Mouse (Mus musculus): ENCODE results near the gene Ints3. TPM values are rescaled to one million over a fixed set of nuclear protein-coding genes. Genes with fewer than 3 reads are reported as not detected.
A peak's percentile ranks its signal among the peaks of the same experiment; 100 is the strongest.

Gene Ints3
- polyA plus RNA-seq, 1 experiment from 2014 or later, result 33.6 TPM

DNA sequence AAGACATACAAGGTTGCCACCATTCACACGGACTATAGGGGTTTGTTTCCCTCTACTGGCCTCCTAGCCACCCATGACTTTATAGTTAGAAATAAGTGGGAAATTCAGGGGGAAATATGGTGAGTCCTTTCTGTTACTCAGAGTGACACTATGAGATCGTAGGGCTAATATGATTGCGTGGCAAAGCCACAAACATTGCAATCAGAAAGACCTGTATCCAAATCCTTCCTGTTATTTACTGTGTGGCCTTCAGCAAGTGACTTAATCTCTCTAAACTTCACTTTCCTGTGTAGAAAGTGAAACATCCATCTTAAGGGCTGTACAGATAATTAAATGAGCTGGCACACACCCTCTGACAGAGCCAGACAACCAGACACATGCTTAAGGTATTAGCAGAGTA is 24.7 kb downstream of the Ints3 start:
- H3K36me3 ChIP-seq, result peaks cover 92% of the 10 kb centered on the region
- no peak overlapping the region for H3K4me3 ChIP-seq
- 93% methylated on average over 3 of the region's 3 CpGs for WGBS
- no peaks in the 10 kb centered on the region for H3K9me3 ChIP-seq
- H3K27ac ChIP-seq (replicated peaks), result no peak overlapping the region
- H3K27me3 ChIP-seq, result no peaks in the 10 kb centered on the region
- H3K9ac ChIP-seq (replicated peaks), result no peak overlapping the region
- H3K4me1 ChIP-seq, result no peaks in the 10 kb centered on the region
- no peak for ATAC-seq (replicated peaks)
- H3K4me2 ChIP-seq (replicated peaks), result no peak overlapping the region

GRCm38 (mm10) chr3:90406414-90406813 is 27.0 kb downstream of the Ints3 start:
- H3K27me3 ChIP-seq, result no peaks in the 10 kb centered on the region
- H3K36me3 ChIP-seq, result peaks cover 98% of the 10 kb centered on the region
- no peak overlapping the region for H3K4me2 ChIP-seq (replicated peaks)
- no peak overlapping the region for H3K4me3 ChIP-seq
- ATAC-seq (replicated peaks), result no peak
- 97% methylated on average over 5 of the region's 5 CpGs for WGBS
- no peaks in the 10 kb centered on the region for H3K9me3 ChIP-seq
- no peak overlapping the region for H3K9ac ChIP-seq (replicated peaks)
- no peaks in the 10 kb centered on the region for H3K4me1 ChIP-seq
- H3K27ac ChIP-seq (replicated peaks), result no peak overlapping the region

DNA sequence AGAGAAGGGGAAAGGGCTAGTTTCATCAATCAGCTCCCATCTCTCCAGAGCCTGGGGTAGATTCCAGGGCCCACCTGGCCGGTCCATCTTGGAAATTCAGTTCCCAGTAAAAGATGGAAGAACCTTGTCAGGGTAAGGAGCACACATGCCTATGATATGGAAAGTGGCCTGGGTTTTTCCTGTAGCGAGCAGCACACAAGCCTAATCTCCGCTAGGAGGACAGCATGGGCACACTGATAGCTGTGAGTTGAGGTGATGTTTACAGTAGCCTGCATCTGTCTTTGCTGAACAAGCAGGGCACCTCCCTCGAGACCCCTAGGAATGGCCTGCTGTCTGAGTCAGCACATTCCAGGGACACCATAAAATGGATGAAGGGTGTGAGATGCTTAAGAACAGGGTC is 28.8 kb downstream of the Ints3 start:
- Histone ChIP-seq H3K4me3 (no peak overlapping the region), H3K4me1 (no peaks in the 10 kb centered on the region), H3K9me3 (no peaks in the 10 kb centered on the region), H3K4me2 (replicated peaks) (no peak overlapping the region), H3K9ac (replicated peaks) (no peak overlapping the region), H3K27ac (replicated peaks) (no peak overlapping the region), H3K36me3 (peaks cover 99% of the 10 kb centered on the region), H3K27me3 (no peaks in the 10 kb centered on the region)
- no peak for ATAC-seq (replicated peaks)
- WGBS, result 89% methylated on average over 4 of the region's 4 CpGs

GRCm38 (mm10) chr3:90404121-90404520 is 29.3 kb downstream of the Ints3 start:
- Histone ChIP-seq H3K4me3 (no peak overlapping the region), H3K4me1 (no peaks in the 10 kb centered on the region), H3K4me2 (replicated peaks) (no peak overlapping the region), H3K36me3 (peaks cover 99% of the 10 kb centered on the region), H3K9ac (replicated peaks) (no peak overlapping the region), H3K27ac (replicated peaks) (no peak overlapping the region), H3K9me3 (no peaks in the 10 kb centered on the region), H3K27me3 (no peaks in the 10 kb centered on the region)
- WGBS, result 90% methylated on average over 3 of the region's 3 CpGs
- no peak for ATAC-seq (replicated peaks)

- Histone ChIP-seq H3K27ac (replicated peaks) (no peak overlapping the region), H3K4me1 (no peaks in the 10 kb centered on the region), H3K27me3 (no peaks in the 10 kb centered on the region), H3K9ac (replicated peaks) (no peak overlapping the region), H3K36me3 (peaks cover 97% of the 10 kb centered on the region), H3K9me3 (no peaks in the 10 kb centered on the region), H3K4me2 (replicated peaks) (no peak overlapping the region), H3K4me3 (no peak overlapping the region)
- no peak for ATAC-seq (replicated peaks)
- WGBS, result 79% methylated on average over 4 of the region's 4 CpGs
These were observed 32.4 kb downstream of the Ints3 start for GRCm38 (mm10) chr3:90400993-90401392.

GRCm38 (mm10) chr3:90395629-90396028 is 37.8 kb downstream of the Ints3 start:
- H3K27ac ChIP-seq (replicated peaks), result no peak overlapping the region

DNA sequence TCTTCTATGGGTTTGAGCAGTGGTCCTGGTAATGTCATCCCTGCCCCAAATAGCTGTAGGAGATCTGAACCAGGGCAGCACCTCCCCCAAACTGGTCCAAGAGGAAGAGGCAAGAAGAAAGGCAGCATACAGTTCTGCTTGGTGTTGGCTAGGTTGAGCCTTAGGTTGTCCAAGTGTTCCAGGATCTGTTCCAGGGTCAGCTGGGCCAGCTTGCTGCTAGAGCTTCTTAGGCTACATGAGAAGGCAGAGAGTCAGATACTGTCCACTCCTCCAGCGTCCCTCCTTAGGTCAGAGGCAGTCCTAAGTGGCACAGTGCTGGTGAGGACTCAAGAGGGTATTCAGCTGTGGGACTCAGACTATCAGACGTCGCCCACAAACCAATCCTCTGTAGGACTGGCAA is 40.8 kb downstream of the Ints3 start:
- Histone ChIP-seq H3K9ac (replicated peaks) (no peak overlapping the region), H3K4me3 (no peak overlapping the region), H3K4me1 (peaks cover 23% of the 10 kb centered on the region), H3K36me3 (peaks cover 62% of the 10 kb centered on the region), H3K9me3 (no peaks in the 10 kb centered on the region), H3K4me2 (replicated peaks) (no peak overlapping the region), H3K27ac (replicated peaks) (no peak overlapping the region), H3K27me3 (no peaks in the 10 kb centered on the region)
- 93% methylated on average over 3 of the region's 3 CpGs for WGBS
- no peak for ATAC-seq (replicated peaks)

More at GRCm38 (mm10) chr3:90395629-90396028, 37.8 kb downstream of the Ints3 start:
- WGBS, result 90% methylated on average over 3 of the region's 3 CpGs
- no peak overlapping the region for H3K9ac ChIP-seq (replicated peaks)
- no peak overlapping the region for H3K4me2 ChIP-seq (replicated peaks)
- peaks cover under 1% of the 10 kb centered on the region; the same call in 1 of the 2 replicates for H3K4me1 ChIP-seq
- ATAC-seq (replicated peaks), result no peak
- no peaks in the 10 kb centered on the region for H3K27me3 ChIP-seq
- H3K9me3 ChIP-seq, result no peaks in the 10 kb centered on the region
- H3K4me3 ChIP-seq, result no peak overlapping the region
- H3K36me3 ChIP-seq, result peaks cover 89% of the 10 kb centered on the region

GRCm38 (mm10) chr3:90391941-90392340 is 41.5 kb downstream of the Ints3 start:
- no peak overlapping the region for H3K9ac ChIP-seq (replicated peaks)
- 89% methylated on average over 8 of the region's 8 CpGs for WGBS
- H3K4me1 ChIP-seq, result peaks cover 30% of the 10 kb centered on the region
- no peaks in the 10 kb centered on the region for H3K9me3 ChIP-seq
- no peak overlapping the region for H3K4me2 ChIP-seq (replicated peaks)
- ATAC-seq (replicated peaks), result no peak
- H3K4me3 ChIP-seq, result no peak overlapping the region
- H3K27ac ChIP-seq (replicated peaks), result no peak overlapping the region
- H3K36me3 ChIP-seq, result peaks cover 55% of the 10 kb centered on the region
- H3K27me3 ChIP-seq, result no peaks in the 10 kb centered on the region

DNA sequence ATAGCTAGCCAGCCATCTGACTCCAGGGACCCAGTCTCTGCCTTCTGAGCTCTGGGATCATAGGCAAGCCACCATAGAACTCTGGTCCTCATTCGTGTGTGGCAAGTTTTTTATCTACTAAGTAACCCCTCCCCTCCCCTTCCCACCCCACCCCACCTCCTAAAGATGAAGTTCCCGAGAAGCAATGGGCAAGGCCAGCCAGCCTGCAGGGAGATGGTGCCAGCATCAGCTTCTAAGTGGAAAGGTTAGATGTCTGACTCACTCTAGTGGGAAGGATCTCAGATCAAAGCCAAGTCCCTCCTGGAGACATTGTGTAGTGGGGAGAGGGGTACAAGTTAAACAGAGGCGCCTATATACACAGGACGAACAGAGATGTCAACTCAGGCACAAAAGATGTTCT is 42.4 kb downstream of the Ints3 start:
- no peak overlapping the region for H3K4me2 ChIP-seq (replicated peaks)
- H3K27ac ChIP-seq (replicated peaks), result no peak overlapping the region
- no peak for ATAC-seq (replicated peaks)
- H3K4me3 ChIP-seq, result no peak overlapping the region
- no peaks in the 10 kb centered on the region for H3K9me3 ChIP-seq
- peaks cover 46% of the 10 kb centered on the region for H3K36me3 ChIP-seq
- peaks cover 33% of the 10 kb centered on the region for H3K4me1 ChIP-seq
- WGBS, result 77% methylated on average over 4 of the region's 4 CpGs
- H3K9ac ChIP-seq (replicated peaks), result no peak overlapping the region
- no peaks in the 10 kb centered on the region for H3K27me3 ChIP-seq

DNA sequence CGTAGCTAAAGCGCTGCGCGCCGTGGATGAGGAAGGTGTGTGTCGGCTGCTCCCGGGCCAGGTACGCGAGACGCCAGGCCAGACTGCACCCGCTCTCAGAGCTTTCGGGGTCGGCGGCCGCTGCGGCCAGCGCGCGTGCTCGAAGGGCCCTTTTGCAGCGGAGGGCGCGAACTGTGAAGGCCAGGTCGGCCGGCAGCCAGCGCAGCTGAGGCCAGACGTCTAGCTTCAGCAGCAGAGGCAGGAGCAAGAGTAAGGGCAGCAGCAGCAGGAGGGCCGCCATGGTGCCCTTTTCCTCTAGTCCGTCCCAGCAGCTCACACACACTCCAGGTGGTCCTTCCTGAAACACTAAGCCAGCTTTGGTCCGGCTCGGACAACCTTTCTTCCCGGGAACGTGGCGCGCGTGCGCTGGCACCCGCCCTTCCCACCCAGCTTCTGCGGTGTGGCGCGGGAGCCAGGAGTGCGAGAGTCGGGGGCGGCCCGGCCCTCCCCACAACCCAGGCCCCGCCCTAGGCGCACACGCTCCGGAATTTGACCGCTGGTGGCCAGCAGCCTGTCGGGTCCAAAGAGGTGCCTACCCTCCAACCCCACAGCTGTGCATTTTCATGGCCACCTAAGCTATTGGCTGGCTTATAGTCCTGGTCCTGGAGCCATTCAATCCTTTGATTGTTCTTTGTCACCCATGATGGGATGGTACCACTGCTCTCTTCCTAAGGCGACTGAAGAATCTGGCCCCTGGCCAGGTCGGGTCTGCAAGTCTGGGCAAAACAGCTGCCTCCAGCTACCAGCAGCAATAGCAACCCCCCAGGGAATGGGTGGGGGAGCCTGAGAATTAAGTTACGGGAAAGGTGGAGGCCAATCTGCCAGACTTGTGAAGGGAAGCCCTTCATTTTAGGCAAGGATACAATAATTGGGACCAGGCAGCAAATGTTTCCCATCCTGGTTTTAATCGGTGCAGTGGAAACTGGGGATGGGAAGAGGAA is 43.6 kb downstream of the Ints3 start, which contains the start of gene Slc27a3:
TSS of gene Slc27a3 (minus strand) at position 428 of the 980 bp plus-strand sequence.
- peak; percentile 67 for ATAC-seq (replicated peaks)
- Histone ChIP-seq H3K4me1 (peaks cover 33% of the 10 kb centered on the region), H3K27ac (replicated peaks) (peak within 1 kb of the TSS; percentile 86), H3K9ac (replicated peaks) (peak within 1 kb of the TSS; percentile 78), H3K4me3 (peak within 1 kb of the TSS; percentile 69), H3K9me3 (no peaks in the 10 kb centered on the region), H3K4me2 (replicated peaks) (peak within 1 kb of the TSS; percentile 91), H3K27me3 (no peaks in the 10 kb centered on the region), H3K36me3 (peaks cover 35% of the 10 kb centered on the region)
- WGBS, result under 1% methylated on average over 55 of the region's 55 CpGs

- H3K4me2 ChIP-seq (replicated peaks), result peak overlapping the region; percentile 91
- H3K4me1 ChIP-seq, result peaks cover 33% of the 10 kb centered on the region
- 4% methylated on average over 53 of the region's 53 CpGs for WGBS
- H3K9me3 ChIP-seq, result no peaks in the 10 kb centered on the region
- peaks cover 26% of the 10 kb centered on the region for H3K36me3 ChIP-seq
- peak overlapping the region; percentile 86 for H3K27ac ChIP-seq (replicated peaks)
- H3K27me3 ChIP-seq, result no peaks in the 10 kb centered on the region
- peak overlapping the region; percentile 69 for H3K4me3 ChIP-seq
- peak overlapping the region; percentile 78 for H3K9ac ChIP-seq (replicated peaks)
- ATAC-seq (replicated peaks), result peak; percentile 73
These were observed 44.5 kb downstream of the Ints3 start for GRCm38 (mm10) chr3:90388726-90389510.

GRCm38 (mm10) chr3:90388192-90388591 is 45.2 kb downstream of the Ints3 start:
- Histone ChIP-seq H3K4me3 (peak overlapping the region; percentile 69), H3K27ac (replicated peaks) (peak overlapping the region; percentile 86; the same call in 1 of the 2 replicates)
- no peak for ATAC-seq (replicated peaks)

More at GRCm38 (mm10) chr3:90388192-90388591, 45.2 kb downstream of the Ints3 start:
- Histone ChIP-seq H3K9me3 (no peaks in the 10 kb centered on the region), H3K36me3 (peaks cover 19% of the 10 kb centered on the region), H3K27me3 (no peaks in the 10 kb centered on the region), H3K9ac (replicated peaks) (peak overlapping the region; percentile 78), H3K4me2 (replicated peaks) (peak overlapping the region; percentile 91), H3K4me1 (peaks cover 33% of the 10 kb centered on the region)
- 85% methylated on average over 4 of the region's 4 CpGs for WGBS
